Mouse (Mus musculus) bone marrow macrophage, adult 2 months (primary cell): ENCODE measurements around the gene Eml2.

Source experiments
- CTCF ChIP-seq: IDR thresholded peaks from 2 replicates; pipeline ENCODE4 v1.5.1; 2012; ENCODE audit warnings: low read depth, mild to moderate bottlenecking, low read length, moderate library complexity
- POLR2A ChIP-seq: IDR thresholded peaks from 2 replicates; pipeline ENCODE4 v1.6.1; 2012; ENCODE audit warnings: mild to moderate bottlenecking, low read depth, low read length, borderline replicate concordance

DNA sequence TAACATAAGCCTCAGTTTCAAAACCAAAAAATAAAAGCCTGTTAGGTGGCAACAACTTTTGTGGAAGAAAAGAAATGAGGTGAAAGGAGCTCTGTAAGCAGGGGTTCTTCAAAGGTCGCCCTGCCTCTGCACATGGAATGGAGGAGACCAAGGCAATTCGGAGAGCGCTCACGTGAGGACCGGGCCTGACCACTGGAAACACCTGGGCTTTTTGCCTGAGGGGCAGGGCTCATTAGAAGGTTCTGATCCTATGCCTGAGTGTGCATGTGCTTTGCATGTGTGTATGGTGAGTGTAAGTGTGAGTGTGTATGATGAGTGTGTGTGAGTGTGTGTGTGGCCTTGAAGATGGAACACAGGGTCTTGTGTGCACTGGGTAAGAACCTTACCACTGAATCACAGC lies 54.7 kb downstream of the Eml2 start:
- TF ChIP-seq CTCF, result no peak
- TF ChIP-seq POLR2A, result no peak
